Mouse (Mus musculus) heart, postnatal 0 days (tissue): ENCODE results near the gene Rap1gap2.

Source experiments
- CTCF ChIP-seq: IDR thresholded peaks from 2 replicates; pipeline ENCODE4 v1.5.1; 2016; ENCODE audit warnings: antibody characterized with exemption, control low read depth, low read depth
- EP300 ChIP-seq: IDR thresholded peaks from 2 replicates; pipeline ENCODE4 v1.6.1; 2016; ENCODE audit warnings: antibody characterized with exemption, low read depth

DNA sequence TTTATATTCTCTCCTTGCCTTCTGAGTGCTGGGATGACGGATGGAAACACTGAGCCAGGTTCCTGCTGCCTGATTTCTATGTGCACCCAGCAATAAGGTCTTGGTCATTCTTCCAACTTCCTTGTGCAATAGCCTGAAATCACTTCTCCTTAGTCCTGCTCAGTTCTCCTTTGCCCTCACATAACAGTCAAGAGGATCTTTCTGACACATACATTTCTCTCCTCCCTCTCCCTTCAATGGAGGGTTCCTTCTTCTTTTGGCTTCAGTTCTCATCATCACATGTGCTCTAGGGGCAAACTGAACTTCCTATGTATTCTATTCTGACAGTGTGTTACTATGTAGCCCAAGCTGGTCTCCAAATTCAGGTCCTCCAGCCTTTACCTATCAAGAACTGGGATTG, 37.3 kb upstream of the Rap1gap2 start:
- no peak for TF ChIP-seq CTCF
- no peak for TF ChIP-seq EP300
